Mouse (Mus musculus) lung, postnatal 25 days (tissue): Measurements from ENCODE around the gene Mmp9.

Experiments
- DNase-seq: peaks from one replicate; pipeline ENCODE4 v3.0.0; 2022; ENCODE audit warnings: low spot score

Mmp9 gene

DNA sequence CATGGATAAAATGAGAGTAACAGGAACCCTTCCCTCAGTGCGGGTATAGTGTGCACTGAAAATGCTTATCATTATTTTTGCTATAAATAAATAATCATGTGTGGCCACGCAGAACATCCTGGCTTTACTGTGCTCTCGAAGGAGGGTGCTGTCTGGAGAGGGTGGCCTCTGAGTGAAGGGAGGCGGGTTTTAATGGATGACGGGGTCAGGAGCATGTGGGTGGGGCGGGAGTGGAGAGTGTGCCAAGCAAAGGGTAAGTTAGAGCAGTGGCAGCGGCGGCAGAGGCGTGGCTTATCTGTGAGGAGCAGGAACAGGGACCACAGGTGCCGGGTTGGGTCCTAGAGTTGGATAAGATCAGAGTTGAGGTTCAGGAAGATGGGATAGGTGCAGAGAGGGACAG, 51.2 kb downstream of the Mmp9 start:
- no peak for DNase-seq

DNA sequence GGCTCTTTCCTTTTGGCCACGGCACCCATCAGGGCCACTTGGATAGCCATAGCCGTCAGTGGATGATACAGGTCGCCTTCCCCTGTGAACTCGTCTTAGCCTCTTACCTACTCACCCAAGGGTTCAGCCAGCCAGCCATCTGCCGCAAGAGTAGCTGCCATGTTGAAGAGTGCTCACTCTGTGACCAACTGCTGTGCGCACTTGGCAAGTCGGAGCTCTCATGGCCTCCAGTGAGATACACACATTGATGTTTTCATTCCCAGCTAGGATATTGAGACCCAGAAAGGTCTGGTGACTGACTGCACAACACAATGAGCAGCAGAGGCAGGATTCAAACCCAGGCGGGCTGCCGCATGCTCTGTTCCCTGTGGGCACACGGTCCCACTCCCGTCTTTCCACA, 53.6 kb downstream of the Mmp9 start:
- no peak for DNase-seq

DNA sequence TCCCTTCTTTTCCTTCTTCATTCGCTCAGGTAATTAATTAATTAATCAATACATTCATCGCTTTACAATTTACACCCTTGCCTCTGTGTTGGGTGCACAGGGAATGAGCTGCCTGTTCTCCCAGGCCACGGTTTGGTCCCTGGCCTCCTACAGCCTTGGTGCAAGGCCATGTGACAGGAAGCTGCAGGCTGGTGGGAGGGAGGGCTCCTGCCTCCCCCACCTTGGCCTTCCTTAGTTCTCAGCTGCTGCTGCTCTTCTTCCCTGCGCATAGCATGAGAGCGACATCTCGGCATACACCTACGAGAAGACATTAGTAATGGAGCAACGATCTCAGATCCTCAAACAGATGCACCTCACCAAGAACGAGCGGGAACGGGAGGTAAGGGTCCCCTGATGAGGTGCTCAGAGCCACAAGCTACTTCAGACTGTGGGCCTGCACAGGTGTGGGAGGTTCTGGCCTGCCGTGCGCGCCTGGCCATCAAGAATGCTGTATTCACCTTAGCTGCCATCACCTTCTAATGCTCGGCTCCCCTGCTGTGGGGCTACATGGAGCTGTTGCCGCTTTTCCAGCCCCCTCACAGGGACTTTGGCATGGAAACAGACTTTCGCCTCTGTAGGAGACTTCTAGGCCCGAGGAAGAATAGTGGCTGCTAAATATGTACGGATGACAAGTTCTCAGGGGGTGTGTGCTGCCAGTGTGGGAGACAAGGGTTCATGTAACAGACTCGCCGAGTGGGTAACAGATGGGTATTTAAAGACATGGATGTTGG, 54.3 kb downstream of the Mmp9 start:
- no peak for DNase-seq

DNA sequence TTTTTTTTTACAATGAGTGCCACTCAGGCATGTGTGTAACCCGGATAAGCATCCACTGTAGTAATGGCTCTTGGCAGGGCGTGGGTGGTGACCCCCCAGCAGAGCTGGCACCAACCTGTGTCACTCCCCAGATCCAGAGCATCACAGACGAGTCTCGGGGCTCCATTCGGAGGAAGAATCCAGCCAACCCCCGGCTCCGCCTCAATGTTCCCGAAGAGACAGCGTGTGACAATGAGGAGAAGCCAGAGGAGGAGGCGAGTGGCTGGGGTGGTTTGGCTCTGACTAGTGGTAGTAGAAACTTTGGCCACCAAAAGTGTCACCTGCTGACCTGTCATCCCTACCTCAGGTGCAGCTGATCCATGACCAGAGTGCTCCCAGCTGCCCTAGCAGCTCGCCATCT, 55.4 kb downstream of the Mmp9 start:
- DNase-seq, result no peak

DNA sequence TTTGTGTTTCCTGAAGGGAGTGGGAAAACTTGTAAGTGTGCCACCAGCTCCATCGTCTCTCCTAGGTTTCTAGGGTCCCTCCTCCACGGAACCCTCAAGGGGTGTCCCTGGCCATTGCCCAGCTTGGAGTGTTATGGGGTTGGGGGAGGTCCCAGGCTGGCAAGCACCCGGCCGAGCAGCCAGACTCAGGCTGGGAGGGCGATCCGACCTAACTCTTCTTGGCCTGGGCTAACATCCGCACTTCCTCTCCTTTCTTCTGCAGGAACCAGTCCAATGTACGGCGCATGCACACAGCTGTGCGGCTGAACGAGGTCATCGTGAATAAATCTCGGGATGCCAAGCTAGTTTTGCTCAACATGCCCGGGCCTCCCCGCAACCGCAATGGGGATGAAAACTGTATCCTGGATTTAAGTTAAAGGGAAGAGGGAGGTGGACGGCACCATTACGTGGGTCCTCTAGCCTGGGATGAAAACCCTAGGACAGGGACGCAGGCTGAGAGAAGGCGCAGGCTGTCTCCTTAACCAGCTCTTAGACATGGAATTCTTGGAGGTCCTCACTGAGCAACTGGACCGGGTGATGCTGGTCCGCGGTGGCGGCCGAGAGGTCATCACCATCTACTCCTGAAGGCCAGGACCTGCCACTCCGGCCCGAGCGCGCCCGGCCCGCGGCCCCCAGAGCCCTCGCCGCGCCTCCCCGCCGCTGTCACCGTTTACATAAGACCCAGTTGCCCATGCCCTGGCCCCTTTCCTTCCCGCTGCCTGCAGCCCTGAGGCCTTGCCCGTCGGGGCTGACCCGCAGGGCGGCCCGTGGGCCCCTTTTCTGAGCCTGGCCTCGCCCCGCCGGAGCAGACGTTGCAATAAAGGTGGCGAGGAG, 56.5 kb downstream of the Mmp9 start:
- no peak for DNase-seq

DNA sequence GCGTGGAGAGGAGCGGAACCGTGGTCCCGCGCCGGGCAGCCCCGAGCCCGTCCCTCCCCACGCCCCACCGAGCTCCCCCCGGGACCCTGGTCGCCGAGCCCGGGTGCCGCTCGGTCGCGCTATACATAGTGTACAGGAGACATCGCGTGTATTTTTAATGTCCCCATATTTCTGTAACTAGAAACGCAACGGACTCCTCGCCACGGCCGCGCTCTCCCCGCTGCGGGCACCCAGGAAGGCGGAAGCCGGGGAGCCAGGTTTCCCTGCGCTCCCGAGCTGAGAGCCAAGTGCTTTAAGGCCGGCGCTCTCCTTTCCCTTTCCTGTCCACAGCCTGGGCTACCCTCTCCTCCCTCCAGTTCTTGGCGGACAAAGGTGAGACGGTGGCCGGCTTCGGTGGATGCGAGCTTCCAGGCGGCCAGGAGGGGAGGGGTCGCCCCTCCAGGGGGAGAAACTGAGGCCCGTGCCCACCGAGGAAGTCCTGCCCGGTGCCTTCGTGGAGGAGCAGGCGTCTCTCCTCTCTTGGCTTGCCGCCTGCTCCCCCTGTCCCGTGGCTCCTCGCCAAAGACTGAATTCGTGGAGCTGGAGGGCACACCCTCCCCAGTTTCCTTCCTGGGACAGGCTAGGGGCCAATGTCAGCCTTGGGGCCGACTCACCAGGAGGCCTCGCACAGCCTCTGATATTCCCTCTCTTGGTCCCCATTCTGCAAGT, 57.3 kb downstream of the Mmp9 start:
- DNase-seq, result peak; percentile 39

DNA sequence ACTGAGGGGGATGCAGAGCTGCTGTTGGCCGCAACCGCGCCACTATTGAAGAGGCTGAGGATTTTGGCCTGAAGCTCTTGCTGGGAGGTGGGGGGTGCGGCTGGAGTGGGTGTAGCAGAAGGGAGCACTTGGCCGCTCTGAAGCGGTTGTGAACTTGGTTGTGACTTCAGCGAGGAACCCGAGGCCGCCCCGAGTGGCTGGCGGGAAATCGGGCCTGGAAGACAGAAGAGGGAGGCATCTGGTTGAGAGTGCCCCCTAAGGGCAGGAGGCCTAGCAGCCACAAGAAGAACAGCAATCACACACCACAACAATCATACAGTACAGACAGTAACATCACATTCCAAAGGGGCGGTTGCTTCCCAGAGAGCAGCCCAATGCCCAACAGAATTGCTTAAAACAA, 61.4 kb downstream of the Mmp9 start:
- no peak for DNase-seq

DNA sequence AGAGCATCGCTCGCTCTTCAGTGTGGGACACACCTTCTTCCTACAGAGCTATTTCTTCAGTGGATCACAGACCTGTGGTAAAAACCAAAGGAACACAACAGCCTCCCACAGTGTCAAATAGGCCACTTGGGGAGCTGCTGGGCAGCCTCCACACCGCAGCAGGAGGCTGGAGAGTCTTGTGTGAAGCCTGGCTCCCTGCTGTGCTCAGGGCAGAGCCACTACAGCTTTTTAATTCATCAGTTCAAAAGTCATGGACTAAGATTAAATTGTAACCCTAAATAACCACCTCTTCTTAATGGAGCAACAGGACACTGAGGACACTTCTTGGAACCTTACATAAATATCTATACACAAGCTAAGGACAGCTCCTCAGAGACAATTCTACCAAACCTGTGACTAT, 62.5 kb downstream of the Mmp9 start:
- no peak for DNase-seq

DNA sequence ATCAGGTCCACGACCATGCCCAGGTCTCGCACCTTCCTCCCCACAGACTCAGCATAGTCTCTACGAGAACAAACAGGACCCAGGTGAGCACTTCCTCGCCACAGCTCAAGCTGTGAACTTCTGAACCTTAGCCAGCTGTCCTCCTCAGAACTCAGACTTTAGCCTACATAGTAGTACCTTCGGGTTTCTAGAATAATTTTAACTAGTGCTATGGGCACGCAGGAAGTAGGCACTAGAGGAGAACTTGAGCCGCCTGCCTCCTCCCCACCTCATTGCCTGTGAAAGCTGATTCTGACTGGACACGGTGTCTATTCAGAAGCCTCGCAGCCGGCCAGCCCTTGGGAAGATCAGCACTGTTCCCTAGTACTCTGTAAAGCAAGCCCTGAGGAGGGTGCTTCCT, 63.7 kb downstream of the Mmp9 start:
- no peak for DNase-seq
